Mouse (Mus musculus): ENCODE results near the gene Ltbp1.

The Ltbp1 gene

DNA sequence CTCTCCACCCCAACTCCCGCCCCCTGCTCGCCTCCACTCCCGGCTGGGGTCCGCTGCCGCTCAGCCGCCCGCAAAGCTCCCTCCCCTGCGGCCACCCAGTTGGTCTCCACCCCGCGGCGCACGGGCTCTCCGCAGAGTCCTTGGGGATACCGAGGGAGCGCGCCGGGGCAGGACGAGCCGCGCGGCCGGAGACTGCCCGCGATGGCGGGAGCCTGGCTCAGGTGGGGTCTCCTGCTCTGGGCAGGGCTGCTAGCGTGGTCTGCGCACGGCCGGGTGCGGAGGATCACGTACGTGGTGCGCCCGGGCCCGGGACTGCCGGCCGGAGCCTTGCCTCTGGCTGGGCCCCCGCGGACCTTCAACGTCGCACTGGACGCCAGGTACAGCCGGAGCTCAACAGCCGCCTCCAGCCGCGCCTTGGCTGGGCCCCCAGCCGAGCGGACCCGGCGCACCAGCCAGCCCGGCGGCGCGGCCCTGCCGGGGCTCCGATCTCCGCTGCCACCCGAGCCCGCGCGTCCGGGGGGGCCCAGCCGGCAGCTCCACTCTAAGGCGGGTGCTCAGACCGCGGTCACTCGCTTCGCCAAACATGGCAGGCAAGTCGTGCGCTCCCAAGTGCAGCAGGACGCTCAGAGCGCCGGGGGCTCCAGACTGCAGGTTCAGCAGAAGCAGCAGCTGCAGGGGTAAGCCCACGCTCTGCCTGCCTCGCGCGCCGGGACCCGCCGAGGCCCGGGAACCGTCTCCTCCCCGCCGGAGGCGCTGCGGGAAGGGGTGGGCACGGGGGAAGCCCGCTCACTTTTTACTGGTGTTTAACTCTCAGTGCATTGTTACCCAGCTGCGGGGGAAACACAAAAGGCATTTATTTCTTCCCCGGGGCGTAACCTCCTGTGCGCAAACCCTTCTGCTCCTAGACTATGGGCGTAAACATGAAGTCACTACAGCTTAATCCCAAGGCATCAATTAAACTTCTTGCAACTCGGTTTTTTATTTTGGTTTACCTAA, 615 bp downstream of the Ltbp1 start:
- DNase-seq = peak; percentile 23 to 35

DNA sequence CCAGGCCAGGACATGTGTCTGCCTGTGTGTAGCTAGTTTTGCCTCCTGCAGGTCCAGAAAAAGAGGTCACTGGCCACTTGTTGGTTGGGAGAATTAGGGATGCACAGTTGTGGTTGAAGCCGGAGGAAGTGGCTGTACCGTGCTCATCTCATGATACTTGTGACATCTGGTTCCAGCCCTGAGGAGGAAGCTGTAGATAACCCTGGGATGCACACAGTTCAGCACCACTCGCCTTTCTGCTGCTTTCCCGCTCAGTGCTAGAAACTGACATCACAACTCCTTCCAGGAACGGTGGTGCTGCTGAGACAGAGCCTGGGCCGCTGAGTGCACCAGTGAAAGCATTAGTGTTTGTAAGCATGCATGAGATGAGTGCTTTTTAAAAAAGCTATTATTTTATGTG, 5.6 kb downstream of the Ltbp1 start:
- DNase-seq = no peak

DNA sequence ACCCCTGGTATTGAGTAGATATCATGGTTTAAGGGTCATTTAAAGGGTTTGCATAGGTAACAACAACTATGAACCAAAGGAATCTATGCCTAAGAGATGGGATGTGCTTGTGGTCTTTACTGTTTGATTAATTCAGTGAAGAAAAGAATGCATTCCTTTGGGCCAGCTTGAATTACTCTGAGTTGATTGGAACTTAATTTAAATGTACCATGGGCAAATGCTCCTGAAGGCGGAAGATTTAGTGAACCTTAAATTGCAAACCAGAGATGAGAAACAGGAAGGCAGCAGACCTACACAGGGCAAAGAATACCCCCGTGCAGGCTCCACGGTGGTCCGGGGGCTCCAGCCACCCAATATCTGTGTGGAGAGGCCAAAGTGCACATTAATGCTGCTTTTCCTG, 7.8 kb downstream of the Ltbp1 start:
- no peak for DNase-seq

DNA sequence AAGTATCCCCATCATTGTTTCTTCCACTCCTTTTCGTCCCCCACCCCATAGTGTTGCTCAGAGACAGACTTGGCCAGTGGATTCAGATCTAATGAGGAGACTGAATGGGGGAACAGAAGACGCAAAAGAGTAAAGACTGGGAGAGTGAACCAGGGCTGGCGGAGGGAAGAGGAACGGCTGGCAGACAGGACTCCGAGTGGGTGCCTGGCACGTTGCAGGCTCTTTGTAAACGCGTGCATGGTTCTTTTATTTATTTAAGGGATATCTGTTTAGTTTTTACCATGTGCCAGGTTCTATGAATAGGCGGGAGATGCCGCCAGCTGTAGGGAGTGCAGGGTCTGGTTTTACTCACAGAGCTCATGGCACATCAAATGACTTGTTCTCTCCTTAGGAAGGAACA, 8.5 kb downstream of the Ltbp1 start:
- DNase-seq = no peak

DNA sequence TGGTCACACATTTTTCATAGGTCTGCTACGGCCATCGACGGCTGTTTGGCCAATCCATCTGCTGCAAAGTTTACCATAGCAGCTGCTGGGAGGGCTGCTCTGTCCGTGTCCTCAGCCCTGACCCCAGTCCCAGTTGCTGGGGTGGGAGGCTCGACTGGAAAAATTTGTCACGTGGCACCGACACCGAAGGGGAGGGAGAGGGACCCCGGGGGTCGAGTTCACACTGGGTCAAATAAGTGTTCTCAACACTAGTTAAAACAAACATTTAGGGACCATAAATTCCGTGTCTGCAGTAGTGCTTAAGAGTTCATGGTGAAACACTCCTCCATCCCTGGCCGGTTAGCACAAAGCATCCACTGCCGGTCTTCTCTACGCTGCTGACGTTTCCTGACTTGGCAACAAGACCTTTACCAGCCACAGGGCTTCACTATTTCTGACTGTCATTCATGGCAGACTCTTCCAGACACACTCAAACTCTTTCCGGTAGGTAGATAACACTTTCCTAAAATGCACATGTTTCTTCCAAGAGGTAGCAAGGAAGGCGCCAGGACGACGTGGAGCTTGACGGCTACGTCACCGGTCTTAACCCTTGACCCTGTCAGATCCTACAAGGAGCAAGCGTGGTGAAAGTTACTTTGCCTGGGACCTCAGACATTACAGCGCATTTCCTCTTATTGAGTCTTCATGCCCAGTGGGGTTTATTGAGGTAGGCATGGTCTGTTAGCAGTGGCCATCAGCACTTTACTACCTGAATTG, 9.4 kb downstream of the Ltbp1 start:
- DNase-seq = no peak

DNA sequence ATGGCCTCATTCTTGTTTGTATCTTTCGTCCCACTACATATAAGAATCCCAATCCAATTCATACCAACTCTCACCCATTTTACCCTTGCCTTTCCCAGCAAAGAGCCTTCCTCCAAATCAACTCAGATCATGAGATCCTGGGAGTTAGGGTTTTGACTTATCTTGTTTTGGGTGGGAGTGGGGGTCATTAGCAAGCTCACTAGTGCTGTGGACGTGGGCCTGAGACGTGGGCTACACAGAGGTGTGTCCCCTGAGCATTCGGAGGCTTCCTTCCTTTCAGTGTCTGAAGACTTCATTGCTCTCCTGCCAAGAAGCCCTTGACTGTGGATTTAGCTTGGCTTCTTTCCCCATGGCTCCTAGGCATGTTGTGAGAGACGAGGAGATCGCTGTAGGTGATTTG, 10.2 kb downstream of the Ltbp1 start:
- no peak for DNase-seq

DNA sequence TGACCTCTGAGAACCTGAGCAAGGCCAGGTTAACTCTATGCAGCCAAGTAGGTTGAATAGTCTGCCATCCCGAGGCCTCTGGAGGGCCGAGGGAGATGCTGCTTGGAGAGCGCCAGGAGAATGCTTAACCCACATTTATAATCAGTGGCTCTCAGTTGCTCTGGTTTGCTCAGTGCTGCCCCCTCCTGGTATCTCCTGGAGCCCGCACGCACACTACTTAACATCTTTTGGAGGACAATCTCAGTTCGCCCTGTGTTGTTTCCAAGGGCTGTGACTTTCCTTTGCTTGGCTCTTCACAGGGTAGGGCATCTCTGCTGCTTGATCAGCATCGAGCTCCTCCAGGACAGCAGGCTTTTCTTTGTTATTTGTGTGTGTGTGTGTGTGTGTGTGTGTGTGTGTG, 12.1 kb downstream of the Ltbp1 start:
- DNase-seq = peak; percentile 25 to 60

DNA sequence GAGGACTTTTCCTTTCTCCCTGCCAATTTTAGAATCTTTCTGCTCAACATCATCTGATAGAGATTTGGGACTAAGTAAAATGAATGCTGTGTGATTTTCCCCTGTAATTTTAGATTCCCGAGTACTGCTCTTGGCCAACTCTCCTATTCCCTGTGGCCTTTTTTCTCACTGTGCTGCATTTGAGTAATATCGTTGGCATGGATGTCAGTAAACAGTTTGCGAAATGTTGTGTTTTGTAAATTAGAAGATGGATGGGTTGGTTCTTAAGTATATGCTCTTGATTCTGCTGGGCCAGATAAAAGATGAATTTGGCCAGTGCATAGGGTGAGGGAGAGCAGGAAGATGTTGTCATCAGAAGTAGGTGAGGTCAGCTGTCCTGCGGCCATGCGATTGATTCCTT, 12.8 kb downstream of the Ltbp1 start:
- no peak for DNase-seq

DNA sequence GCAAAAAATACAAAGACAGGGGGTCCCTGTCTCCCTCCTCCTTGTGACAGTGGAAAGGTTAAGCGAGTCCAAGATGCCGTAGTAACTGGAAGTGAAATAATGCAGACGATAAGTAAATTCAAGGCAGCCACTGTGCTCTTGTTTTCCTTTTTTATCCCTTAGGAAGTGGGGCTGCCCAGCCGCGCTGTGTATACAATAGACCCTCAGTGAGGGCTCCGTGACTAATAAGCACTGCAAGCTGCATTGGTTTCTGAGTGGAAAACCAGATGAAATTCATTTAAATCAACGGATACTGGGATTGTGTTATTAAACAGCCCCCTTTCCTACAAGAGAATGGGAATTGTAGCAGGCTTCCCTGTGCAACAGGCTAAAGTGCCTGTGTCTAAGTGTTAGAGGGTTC, 14.7 kb downstream of the Ltbp1 start:
- DNase-seq = no peak

DNA sequence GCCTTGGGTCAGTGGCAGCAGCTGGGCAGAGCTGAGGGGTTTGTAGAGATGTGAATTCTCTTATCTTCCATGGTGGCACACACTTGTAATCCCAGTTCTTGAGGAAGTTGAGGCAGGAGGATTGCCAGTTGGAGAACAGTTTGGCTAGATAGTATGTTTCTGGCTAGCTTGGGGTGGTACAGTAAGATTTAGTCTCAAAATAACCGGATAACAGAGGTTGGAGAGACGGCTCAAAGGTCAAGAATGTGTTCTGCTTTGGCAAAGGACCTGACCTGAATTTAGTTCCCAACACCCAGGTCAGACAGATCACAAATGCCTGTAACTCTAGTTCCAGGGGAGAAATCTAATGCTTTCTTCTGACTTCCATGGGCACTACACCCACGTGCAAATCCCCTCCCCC, 15.3 kb downstream of the Ltbp1 start:
- no peak for DNase-seq

DNA sequence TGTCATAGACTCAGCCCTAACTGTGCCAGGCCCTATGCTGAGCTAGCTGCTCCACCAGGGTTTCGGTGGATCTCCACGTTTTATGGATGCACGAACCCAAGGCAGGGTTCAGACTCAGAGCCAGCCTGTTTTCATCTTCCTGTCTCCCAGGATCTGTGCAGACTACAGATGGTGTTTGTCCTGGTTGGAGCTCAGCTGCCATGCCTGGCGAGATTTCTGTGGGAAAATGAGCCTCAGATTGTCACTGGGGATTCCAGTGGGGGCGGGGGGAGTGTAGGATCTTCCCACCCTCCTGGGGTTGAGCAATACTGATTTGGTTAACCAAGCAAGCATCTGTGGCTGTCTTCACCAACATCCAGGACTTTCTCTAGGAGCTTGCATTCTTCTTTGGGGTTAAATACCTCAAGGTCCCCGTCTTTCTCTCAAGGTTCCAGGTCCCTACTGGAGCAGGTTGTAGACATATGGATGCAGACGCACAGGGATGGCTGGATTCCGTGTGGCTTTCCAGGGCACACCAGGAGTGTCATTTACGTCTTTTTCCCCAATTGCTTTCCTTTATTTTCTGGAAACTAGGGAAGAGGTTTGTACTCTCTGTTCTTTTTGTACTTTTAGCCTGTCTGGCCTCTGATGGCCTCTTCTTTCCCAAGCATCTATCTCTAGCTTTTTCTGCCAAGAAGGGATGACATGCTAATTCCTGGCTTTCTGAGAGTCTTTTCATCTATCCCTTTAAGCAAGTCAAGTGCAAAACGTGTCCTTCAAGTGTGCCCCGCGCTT, 22.2 kb downstream of the Ltbp1 start:
- DNase-seq = peak; percentile 8 to 12

DNA sequence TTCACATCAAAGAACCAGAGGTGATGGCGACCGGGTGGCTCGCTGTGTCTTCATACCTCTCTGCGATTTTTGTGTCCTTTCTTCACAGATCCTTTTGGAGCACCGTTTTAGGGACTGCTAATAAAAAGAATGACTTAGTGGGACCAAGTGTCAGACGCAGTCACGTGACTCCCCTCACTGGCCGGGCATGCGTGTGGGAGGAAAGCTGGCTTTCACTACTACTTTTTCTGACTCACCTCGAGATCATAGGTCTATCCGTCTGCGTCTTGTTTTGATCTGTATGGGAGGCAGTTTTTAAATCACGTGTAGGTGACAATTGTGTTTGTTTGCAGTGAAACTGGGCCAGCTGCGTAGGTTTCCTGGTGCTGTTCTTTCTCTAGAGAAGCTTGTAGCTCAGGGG, 28.0 kb downstream of the Ltbp1 start:
- DNase-seq = no peak

DNA sequence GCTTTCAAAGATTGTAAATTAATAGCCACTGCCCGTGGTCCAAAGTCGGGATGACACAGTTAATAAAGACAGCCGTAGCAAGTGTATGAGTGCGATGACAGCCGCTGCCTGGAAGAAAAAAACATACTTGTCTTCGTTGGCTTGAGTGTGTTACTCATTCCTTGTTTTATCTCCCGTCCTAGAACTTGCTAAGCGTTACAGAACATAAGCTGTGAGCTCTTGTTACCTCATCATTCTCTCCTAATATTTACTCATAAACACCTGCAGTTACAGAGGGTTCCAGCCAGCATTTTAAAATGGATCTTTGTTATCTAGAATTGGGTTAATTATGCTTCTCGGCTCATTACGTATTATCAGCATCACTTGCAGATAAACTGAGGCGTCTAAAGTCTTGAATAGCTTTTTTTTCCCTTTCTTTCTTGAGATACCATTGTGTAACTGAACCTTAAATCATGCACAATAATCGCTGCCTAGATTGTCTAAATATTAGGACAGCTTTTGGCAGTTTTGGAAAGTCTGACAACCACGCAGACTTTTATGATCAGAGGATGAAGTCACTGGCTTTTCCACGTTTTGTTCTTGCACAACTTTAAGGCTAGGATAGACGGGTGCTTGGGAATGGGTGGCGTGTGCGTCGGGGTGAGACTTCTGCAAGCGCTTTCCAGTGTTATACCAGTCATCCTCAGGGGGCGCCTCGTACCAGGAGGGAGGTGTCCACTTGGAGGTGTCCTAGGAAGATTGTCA, 28.7 kb downstream of the Ltbp1 start:
- DNase-seq = no peak

DNA sequence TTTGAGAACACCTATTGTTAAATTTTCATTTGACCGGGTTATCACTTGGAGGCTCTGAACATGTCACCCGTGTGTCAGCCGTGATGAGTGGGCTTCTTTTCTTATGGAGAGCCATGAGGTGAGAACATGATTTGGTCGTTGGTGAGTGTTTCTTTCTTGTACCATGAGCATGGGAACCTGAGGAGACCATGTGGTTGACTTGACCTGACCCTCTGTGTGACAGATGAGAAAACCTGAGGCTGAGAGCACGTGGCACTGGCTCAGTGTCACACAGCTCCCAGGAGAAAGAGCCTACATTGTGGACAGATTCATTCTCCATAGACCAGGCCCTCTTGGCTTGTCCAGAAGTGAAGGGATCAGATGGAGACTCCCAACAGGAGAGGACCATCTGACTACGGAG, 31.5 kb downstream of the Ltbp1 start:
- DNase-seq = no peak

DNA sequence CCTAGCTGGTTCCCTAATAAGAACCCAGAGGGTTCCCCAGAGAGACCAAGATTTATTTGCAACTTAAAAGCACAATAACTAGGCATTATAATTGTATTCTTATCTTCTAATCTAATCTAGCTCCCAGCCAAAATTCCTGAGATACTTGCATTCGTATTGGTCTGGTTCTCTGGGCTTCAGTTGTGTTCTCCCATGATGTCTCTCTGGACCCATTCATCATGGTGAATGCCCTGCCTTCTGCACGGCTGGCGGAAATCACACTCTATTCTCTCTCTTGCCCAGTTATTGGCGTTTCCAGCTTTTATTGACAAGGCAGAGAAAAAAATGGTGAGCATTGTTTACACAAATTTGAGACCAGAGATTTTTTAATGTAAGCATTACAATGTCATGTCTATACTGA, 33.6 kb downstream of the Ltbp1 start:
- no peak for DNase-seq

DNA sequence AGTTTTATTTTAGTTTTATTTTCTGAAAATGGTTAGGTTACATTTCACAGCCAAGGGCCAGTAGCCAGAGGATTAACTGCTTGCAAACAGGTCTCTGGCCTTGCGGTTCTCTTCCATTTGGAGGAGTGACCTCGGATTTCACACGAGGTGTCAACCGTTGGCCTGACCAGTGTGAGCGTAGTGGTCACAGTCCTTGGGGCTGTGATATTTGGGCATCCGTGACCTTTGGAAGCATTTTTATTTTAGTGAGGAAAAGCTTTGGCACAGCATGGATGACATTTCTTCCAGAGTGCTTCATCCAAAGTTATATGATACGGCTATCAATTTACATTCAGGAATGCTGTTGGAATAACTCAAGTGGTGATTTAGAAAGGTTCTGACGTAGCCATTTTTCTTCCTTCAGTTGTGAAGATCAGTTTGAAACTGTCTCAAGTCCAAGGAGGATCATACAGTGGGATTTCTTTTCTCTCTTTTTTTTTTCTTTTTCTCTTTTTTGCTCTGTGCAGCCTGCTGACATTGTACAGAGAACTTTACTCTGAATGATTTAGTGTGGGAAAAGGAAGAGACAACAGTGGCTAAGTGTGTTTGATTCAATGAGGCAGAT, 44.1 kb downstream of the Ltbp1 start:
- DNase-seq = no peak

DNA sequence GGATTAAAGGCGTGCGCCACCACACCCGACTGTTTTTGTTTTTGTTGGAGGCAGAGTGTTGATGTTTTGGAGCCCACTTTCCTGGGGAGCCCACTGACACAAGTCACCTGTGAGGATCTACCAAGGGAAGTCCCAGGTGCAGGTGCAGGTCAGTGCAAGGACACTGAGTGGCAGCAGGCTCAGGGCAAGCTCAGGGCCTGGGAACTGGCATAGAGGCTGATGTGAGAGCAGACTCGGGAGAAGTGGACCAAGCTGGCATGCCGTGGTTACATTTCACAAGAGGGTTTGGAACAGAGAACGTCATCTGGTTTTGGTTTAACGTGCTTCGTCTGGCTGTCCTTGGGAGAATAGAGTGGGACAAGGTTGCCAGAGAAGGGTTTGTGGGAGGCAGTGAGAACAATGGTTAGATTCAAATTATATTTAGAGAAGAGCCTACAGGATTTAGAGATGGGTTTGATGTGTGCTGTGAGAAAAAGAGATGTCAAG, 46.1 kb downstream of the Ltbp1 start:
- no peak for DNase-seq

DNA sequence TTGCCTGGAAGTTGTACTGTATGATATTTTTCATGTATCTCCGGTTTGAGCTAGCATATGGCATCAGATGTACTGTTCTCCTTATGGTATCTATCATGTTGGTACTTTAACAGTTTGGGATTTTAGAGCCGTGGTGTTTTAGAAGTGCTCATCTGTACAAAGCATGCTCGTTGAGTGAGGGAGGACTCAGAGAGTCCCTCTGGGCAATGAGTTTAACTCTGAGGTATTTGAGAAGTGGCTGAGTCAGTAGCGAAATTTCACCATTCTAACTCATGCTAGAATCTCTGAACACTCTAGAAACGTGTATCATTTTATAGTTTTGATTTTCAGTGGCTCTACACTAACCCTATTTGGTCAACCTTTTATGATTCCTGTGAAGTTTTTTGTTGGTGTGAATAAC, 49.9 kb downstream of the Ltbp1 start:
- no peak for DNase-seq

DNA sequence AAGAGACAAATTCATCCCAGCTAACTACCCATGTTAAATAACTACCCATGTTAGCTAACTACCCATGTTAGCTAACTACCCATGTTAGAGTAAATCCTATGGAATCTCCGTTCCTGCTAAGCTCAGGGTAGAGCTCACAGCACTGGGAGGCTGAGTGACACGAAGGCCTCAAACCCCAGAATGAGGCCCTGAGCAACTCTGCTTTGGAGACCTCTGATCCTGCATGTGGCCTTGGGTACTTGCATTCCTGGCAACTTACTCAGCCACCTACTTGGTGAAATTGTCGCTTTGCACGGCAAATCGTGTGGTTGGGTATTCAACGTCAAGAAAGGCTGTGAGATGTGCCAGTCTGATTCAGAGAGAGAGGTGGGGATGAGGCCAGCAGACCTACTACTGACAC, 50.6 kb downstream of the Ltbp1 start:
- no peak for DNase-seq

DNA sequence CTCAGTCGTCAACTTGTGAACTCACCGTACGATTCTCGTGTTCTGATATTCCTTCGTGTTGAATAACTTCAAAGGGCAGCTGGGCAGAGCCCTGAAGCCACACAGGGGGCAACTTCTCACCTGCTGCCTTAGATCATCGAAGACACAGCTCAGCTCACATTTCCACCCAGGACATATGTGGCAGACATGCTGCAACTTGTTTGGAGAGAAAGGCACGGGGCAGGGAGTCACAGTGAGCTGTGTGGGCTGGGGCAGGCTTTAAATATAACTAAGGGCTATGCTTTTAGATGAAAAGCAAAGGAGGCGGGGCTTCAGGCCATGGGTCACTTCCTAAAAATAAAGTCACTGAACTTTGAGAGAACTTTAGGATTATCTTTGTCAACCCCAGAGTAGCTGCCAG, 51.3 kb downstream of the Ltbp1 start:
- no peak for DNase-seq

DNA sequence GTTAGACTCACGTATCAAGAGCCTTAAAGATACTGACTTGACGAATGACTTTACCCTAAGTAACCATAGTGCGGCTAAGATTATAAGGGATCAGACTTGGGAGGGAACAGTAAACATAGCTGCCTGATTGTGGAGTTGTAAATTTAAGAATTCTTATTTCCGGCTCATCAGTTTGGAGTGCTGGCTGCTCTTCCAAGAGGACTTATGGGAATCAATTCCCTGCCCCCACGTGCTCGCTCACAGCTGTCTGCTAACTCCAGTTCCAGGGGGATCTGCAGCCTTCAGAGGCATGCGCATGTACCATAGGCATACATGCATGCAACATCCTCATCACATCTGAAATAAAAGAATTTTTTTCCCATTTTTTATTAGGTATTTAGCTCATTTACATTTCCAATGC, 61.0 kb downstream of the Ltbp1 start:
- DNase-seq = no peak

DNA sequence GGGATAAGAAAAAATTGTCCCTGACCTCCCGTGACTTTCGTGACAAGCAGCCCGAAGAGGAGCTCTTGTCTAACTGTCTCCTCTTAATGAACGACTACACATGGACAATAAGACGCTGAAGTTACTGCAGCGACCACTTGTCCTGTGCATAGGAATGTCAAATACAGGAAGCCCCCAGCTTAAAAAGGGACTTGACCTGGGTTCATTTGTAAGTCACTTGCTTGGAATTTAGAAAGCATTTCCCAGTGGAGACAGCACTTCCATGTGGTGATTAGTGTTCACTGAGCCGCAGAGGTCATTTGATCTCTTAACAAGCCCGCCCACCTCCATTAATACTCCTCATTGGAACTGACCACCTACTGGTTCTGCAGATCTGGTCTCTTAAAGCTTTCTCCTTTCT, 61.9 kb downstream of the Ltbp1 start:
- no peak for DNase-seq
